Mouse (Mus musculus) stomach, embryonic 14.5 days (tissue): ENCODE data around the gene Mab21l1. TPM values are rescaled to one million over a fixed set of nuclear protein-coding genes. Genes with fewer than 3 reads are reported as not detected.

Source experiments
- ATAC-seq: fragments of 200-750 bp; cut with Nextera tagmentation; 2 replicates; pipeline ENCODE4 v1.8.0; 2017; ENCODE audit warnings: low read depth, moderate TSS enrichment; ENCODE audit not compliant: insufficient number of reproducible peaks, insufficient read depth, low FRiP score
- H3K27ac ChIP-seq: fragments of 300-500 bp; sonication (generic); 2 replicates; pipeline ENCODE4 v1.5.1; 2014; ENCODE audit warnings: mild to moderate bottlenecking, low read length, moderate library complexity, mixed read lengths
- H3K27me3 ChIP-seq: fragments of 300-500 bp; sonication (generic); 2 replicates; pipeline ENCODE4 v1.6.1; 2014; ENCODE audit warnings: low read length, control low read depth, mixed read lengths; ENCODE audit not compliant: control insufficient read depth, insufficient read depth
- H3K36me3 ChIP-seq: fragments of 300-500 bp; sonication (generic); 2 replicates; pipeline ENCODE4 v1.6.1; 2014; ENCODE audit warnings: mild to moderate bottlenecking, control low read depth, low read length, moderate library complexity, mixed read lengths; ENCODE audit not compliant: control insufficient read depth, insufficient read depth
- H3K4me1 ChIP-seq: fragments of 300-500 bp; sonication (generic); 2 replicates; pipeline ENCODE4 v1.6.1; 2014; ENCODE audit warnings: low read length, control low read depth, mixed read lengths; ENCODE audit not compliant: control insufficient read depth, insufficient read depth
- H3K4me2 ChIP-seq: fragments of 300-500 bp; sonication (generic); replicated peaks from 2 replicates; pipeline ENCODE4 v1.6.1; 2014; ENCODE audit warnings: low read depth, low read length, control low read depth
- H3K4me3 ChIP-seq: fragments of 300-500 bp; sonication (generic); 2 replicates; pipeline ENCODE4 v1.5.1; 2014; ENCODE audit warnings: low read depth, low read length, control low read depth
- H3K9ac ChIP-seq: fragments of 300-500 bp; sonication (generic); replicated peaks from 2 replicates; pipeline ENCODE4 v1.6.1; 2014; ENCODE audit warnings: low read depth, mild to moderate bottlenecking, control low read depth, low read length, moderate library complexity, mixed read lengths
- H3K9me3 ChIP-seq: fragments of 300-500 bp; sonication (generic); 2 replicates; pipeline ENCODE4 v1.6.1; 2016; ENCODE audit warnings: low read depth, low read length, control low read depth; ENCODE audit not compliant: control insufficient read depth
- WGBS: fragments of 180-500 bp; shearing (Covaris S2); extraction: QIAGEN DNeasy Blood & Tissue Kit; methylation state at CpG from one replicate; pipeline ENCODE4 v1.1.7; 2014; 5-methylcytosine and 5-hydroxymethylcytosine counted together
- polyA plus RNA-seq: library from polyadenylated mRNA; unstranded; fragments of >200 nt; fragmentation: Nextera tagmentation; extraction: Ambion mirVana; gene quantifications from 2 replicates; pipeline ENCODE4 v1.2.1, GENCODE M21; 2014

The Mab21l1 gene
- polyA plus RNA-seq, 1 experiment from 2014 or later = 14.8 TPM

GRCm38 (mm10) chr3:55752558-55752957, 29.8 kb upstream of the Mab21l1 start:
- Histone ChIP-seq H3K4me2 (no peak overlapping the region), H3K4me1 (no peaks in the 10 kb centered on the region), H3K27ac (no peak overlapping the region), H3K9me3 (no peaks in the 10 kb centered on the region), H3K36me3 (no peaks in the 10 kb centered on the region), H3K4me3 (no peak overlapping the region), H3K9ac (no peak overlapping the region), H3K27me3 (no peaks in the 10 kb centered on the region)
- ATAC-seq = no peak
- 78% methylated on average over 4 of the region's 4 CpGs for WGBS

- H3K4me3 ChIP-seq = no peak overlapping the region
- 88% methylated on average over 6 of the region's 6 CpGs for WGBS
- H3K9me3 ChIP-seq = no peaks in the 10 kb centered on the region
- H3K9ac ChIP-seq = no peak overlapping the region
- no peaks in the 10 kb centered on the region for H3K27me3 ChIP-seq
- H3K27ac ChIP-seq = no peak overlapping the region
- H3K4me2 ChIP-seq = no peak overlapping the region
- no peaks in the 10 kb centered on the region for H3K36me3 ChIP-seq
- H3K4me1 ChIP-seq = no peaks in the 10 kb centered on the region
- no peak for ATAC-seq
Observed at GRCm38 (mm10) chr3:55753872-55754271, 28.4 kb upstream of the Mab21l1 start.

- ATAC-seq = no peak
- no peak overlapping the region for H3K9ac ChIP-seq
- no peaks in the 10 kb centered on the region for H3K27me3 ChIP-seq
- no peaks in the 10 kb centered on the region for H3K4me1 ChIP-seq
- H3K27ac ChIP-seq = no peak overlapping the region
- no peaks in the 10 kb centered on the region for H3K36me3 ChIP-seq
- 78% methylated on average over 6 of the region's 6 CpGs for WGBS
- H3K9me3 ChIP-seq = no peaks in the 10 kb centered on the region
- H3K4me2 ChIP-seq = no peak overlapping the region
- H3K4me3 ChIP-seq = no peak overlapping the region
Observed at GRCm38 (mm10) chr3:55754981-55755608, 27.2 kb upstream of the Mab21l1 start.

GRCm38 (mm10) chr3:55755805-55756601, 26.3 kb upstream of the Mab21l1 start:
- 55% methylated on average over 11 of the region's 11 CpGs for WGBS
- H3K36me3 ChIP-seq = no peaks in the 10 kb centered on the region
- no peak overlapping the region for H3K4me3 ChIP-seq
- no peaks in the 10 kb centered on the region for H3K9me3 ChIP-seq
- H3K4me1 ChIP-seq = no peaks in the 10 kb centered on the region
- H3K27ac ChIP-seq = no peak overlapping the region
- H3K27me3 ChIP-seq = no peaks in the 10 kb centered on the region
- ATAC-seq = no peak
- no peak overlapping the region for H3K9ac ChIP-seq
- no peak overlapping the region for H3K4me2 ChIP-seq

- Histone ChIP-seq H3K36me3 (no peaks in the 10 kb centered on the region), H3K9ac (no peak overlapping the region), H3K4me3 (no peak overlapping the region), H3K27ac (no peak overlapping the region), H3K4me2 (no peak overlapping the region), H3K9me3 (no peaks in the 10 kb centered on the region), H3K27me3 (no peaks in the 10 kb centered on the region), H3K4me1 (no peaks in the 10 kb centered on the region)
- ATAC-seq = no peak
- WGBS = 75% methylated on average over 11 of the region's 11 CpGs
Observed at GRCm38 (mm10) chr3:55756602-55757190, 25.6 kb upstream of the Mab21l1 start.

- ATAC-seq = no peak
- no peak overlapping the region for H3K27ac ChIP-seq
- H3K4me3 ChIP-seq = no peak overlapping the region
- H3K4me2 ChIP-seq = no peak overlapping the region
- H3K4me1 ChIP-seq = no peaks in the 10 kb centered on the region
- no peaks in the 10 kb centered on the region for H3K36me3 ChIP-seq
- 55% methylated on average over 8 of the region's 8 CpGs for WGBS
- no peaks in the 10 kb centered on the region for H3K9me3 ChIP-seq
- H3K27me3 ChIP-seq = no peaks in the 10 kb centered on the region
- H3K9ac ChIP-seq = no peak overlapping the region
Observed at GRCm38 (mm10) chr3:55758297-55758696, 24.0 kb upstream of the Mab21l1 start.

GRCm38 (mm10) chr3:55763591-55763990, 18.7 kb upstream of the Mab21l1 start:
- no peaks in the 10 kb centered on the region for H3K36me3 ChIP-seq
- WGBS = 58% methylated on average over 8 of the region's 8 CpGs
- H3K4me2 ChIP-seq = no peak overlapping the region
- H3K4me1 ChIP-seq = no peaks in the 10 kb centered on the region
- H3K9me3 ChIP-seq = no peaks in the 10 kb centered on the region
- ATAC-seq = no peak
- H3K4me3 ChIP-seq = no peak overlapping the region
- no peak overlapping the region for H3K27ac ChIP-seq
- H3K9ac ChIP-seq = no peak overlapping the region
- no peaks in the 10 kb centered on the region for H3K27me3 ChIP-seq

GRCm38 (mm10) chr3:55768654-55769053, 13.7 kb upstream of the Mab21l1 start:
- Histone ChIP-seq H3K4me3 (no peak overlapping the region), H3K36me3 (no peaks in the 10 kb centered on the region), H3K4me1 (no peaks in the 10 kb centered on the region), H3K27ac (no peak overlapping the region), H3K9me3 (no peaks in the 10 kb centered on the region), H3K4me2 (no peak overlapping the region), H3K27me3 (no peaks in the 10 kb centered on the region), H3K9ac (no peak overlapping the region)
- ATAC-seq = no peak
- WGBS = 81% methylated on average over 2 of the region's 2 CpGs
